Mouse (Mus musculus) neural tube, embryonic 14.5 days (tissue): ENCODE data around the gene Ndufc1. TPM values are rescaled to one million over a fixed set of nuclear protein-coding genes. Genes with fewer than 3 reads are reported as not detected.
"Not testable (repeated sequence)": the region's sequence is repeated elsewhere in the genome, so short reads cannot be mapped to it uniquely, and the experiment has no call there.

Experiments
- ATAC-seq: fragments of 200-750 bp; cut with Nextera tagmentation; 2 replicates; pipeline ENCODE4 v1.8.0; 2017; ENCODE audit warnings: low read depth, mild to moderate bottlenecking, moderate TSS enrichment, moderate library complexity
- H3K27ac ChIP-seq: fragments of 300-500 bp; sonication (generic); 2 replicates; pipeline ENCODE4 v1.5.1; 2014; ENCODE audit warnings: low read depth, mild to moderate bottlenecking, control low read depth, low read length, moderate library complexity, mixed read lengths
- H3K27me3 ChIP-seq: fragments of 300-500 bp; sonication (generic); 2 replicates; pipeline ENCODE4 v1.6.1; 2014; ENCODE audit warnings: low read length; ENCODE audit not compliant: control insufficient read depth, insufficient read depth
- H3K36me3 ChIP-seq: fragments of 300-500 bp; sonication (generic); 2 replicates; pipeline ENCODE4 v1.6.1; 2014; ENCODE audit warnings: low read length, mixed read lengths; ENCODE audit not compliant: control insufficient read depth, insufficient read depth
- H3K4me1 ChIP-seq: fragments of 300-500 bp; sonication (generic); 2 replicates; pipeline ENCODE4 v1.6.1; 2014; ENCODE audit warnings: low read length; ENCODE audit not compliant: control insufficient read depth, insufficient read depth
- H3K4me2 ChIP-seq: fragments of 300-500 bp; sonication (generic); 2 replicates; pipeline ENCODE4 v1.6.1; 2014; ENCODE audit warnings: mild to moderate bottlenecking, low read depth, low read length, control low read depth
- H3K4me3 ChIP-seq: fragments of 300-500 bp; sonication (generic); 2 replicates; pipeline ENCODE4 v1.5.1; 2014; ENCODE audit warnings: low read depth, low read length, control low read depth, mixed read lengths
- H3K9ac ChIP-seq: fragments of 300-500 bp; sonication (generic); replicated peaks from 2 replicates; pipeline ENCODE4 v1.6.1; 2014; ENCODE audit warnings: low read depth, mild to moderate bottlenecking, control low read depth, low read length, mixed read lengths
- H3K9me3 ChIP-seq: fragments of 300-500 bp; sonication (generic); 2 replicates; pipeline ENCODE4 v1.6.1; 2016; ENCODE audit warnings: low read length; ENCODE audit not compliant: control insufficient read depth
- WGBS: fragments of 180-500 bp; shearing (Covaris S2); extraction: QIAGEN DNeasy Blood & Tissue Kit; methylation state at CpG from one replicate; pipeline ENCODE4 v1.1.7; 2014; 5-methylcytosine and 5-hydroxymethylcytosine counted together
- polyA plus RNA-seq: library from polyadenylated mRNA; unstranded; fragments of >200 nt; fragmentation: Nextera tagmentation; extraction: Ambion mirVana; gene quantifications from 2 replicates; pipeline ENCODE4 v1.2.1, GENCODE M21; 2014

The Ndufc1 gene
- polyA plus RNA-seq, 1 experiment from 2014 or later = 840 TPM

GRCm38 (mm10) chr3:51364703-51365516 lies 43.9 kb downstream of the Ndufc1 start:
- Histone ChIP-seq H3K4me2 (peak overlapping the region; percentile 60), H3K36me3 (no peaks in the 10 kb centered on the region), H3K27me3 (no peaks in the 10 kb centered on the region), H3K4me3 (peak overlapping the region; percentile 37), H3K27ac (no peak overlapping the region), H3K9me3 (no peaks in the 10 kb centered on the region), H3K9ac (peak overlapping the region; percentile 35; the same call in 1 of the 2 replicates), H3K4me1 (peaks cover 5% of the 10 kb centered on the region; the same call in 1 of the 2 replicates)
- peak; percentile 92 for ATAC-seq
- WGBS = 7% methylated on average over 31 of the region's 31 CpGs

- no peak for ATAC-seq
- 24% methylated on average over 9 of the region's 9 CpGs for WGBS
- Histone ChIP-seq H3K4me3 (no peak overlapping the region), H3K36me3 (no peaks in the 10 kb centered on the region), H3K4me2 (no peak overlapping the region), H3K27ac (no peak overlapping the region), H3K9me3 (no peaks in the 10 kb centered on the region), H3K27me3 (0 out of 2 replicates have a peak, but pooled peaks cover 2% of the 10 kb centered on the region), H3K4me1 (peaks cover 9% of the 10 kb centered on the region; the same call in 1 of the 2 replicates), H3K9ac (no peak overlapping the region)
These were observed 47.7 kb downstream of the Ndufc1 start for GRCm38 (mm10) chr3:51361066-51361465.

- peak overlapping the region; percentile 53; the same call in 1 of the 2 replicates for H3K4me2 ChIP-seq
- H3K4me1 ChIP-seq = peaks cover 5% of the 10 kb centered on the region; the same call in 1 of the 2 replicates
- no peak overlapping the region; the same call in 1 of the 2 replicates for H3K4me3 ChIP-seq
- 0 out of 2 replicates have a peak, but pooled peaks cover 2% of the 10 kb centered on the region for H3K27me3 ChIP-seq
- no peak for ATAC-seq
- H3K27ac ChIP-seq = no peak overlapping the region
- no peaks in the 10 kb centered on the region for H3K9me3 ChIP-seq
- no peak overlapping the region for H3K9ac ChIP-seq
- H3K36me3 ChIP-seq = no peaks in the 10 kb centered on the region
- 28% methylated on average over 14 of the region's 14 CpGs for WGBS
These were observed 49.1 kb downstream of the Ndufc1 start for GRCm38 (mm10) chr3:51359558-51360307.

GRCm38 (mm10) chr3:51358660-51359557 lies 49.9 kb downstream of the Ndufc1 start:
- Histone ChIP-seq H3K27ac (no peak overlapping the region), H3K9me3 (no peaks in the 10 kb centered on the region), H3K4me3 (peak overlapping the region; percentile 38), H3K4me1 (peaks cover 5% of the 10 kb centered on the region; the same call in 1 of the 2 replicates), H3K36me3 (no peaks in the 10 kb centered on the region), H3K27me3 (0 out of 2 replicates have a peak, but pooled peaks cover 2% of the 10 kb centered on the region), H3K4me2 (peak overlapping the region; percentile 53), H3K9ac (0 out of 2 replicates have a peak overlapping the region, but pooled peaks have one; percentile 25)
- peak; percentile 52 for ATAC-seq
- 1% methylated on average over 50 of the region's 50 CpGs for WGBS

- 0 out of 2 replicates have a peak, but pooled peaks have one; percentile 38 for ATAC-seq
- WGBS = 1% methylated on average over 15 of the region's 15 CpGs
- no peak overlapping the region for H3K27ac ChIP-seq
These were observed 50.6 kb downstream of the Ndufc1 start for GRCm38 (mm10) chr3:51358181-51358580.

GRCm38 (mm10) chr3:51357624-51358023 lies 51.2 kb downstream of the Ndufc1 start:
- H3K9me3 ChIP-seq = no peaks in the 10 kb centered on the region
- H3K27ac ChIP-seq = no peak overlapping the region
- H3K4me3 ChIP-seq = peak overlapping the region; percentile 24; the same call in 1 of the 2 replicates
- ATAC-seq = no peak
- peak overlapping the region; percentile 18; the same call in 1 of the 2 replicates for H3K4me2 ChIP-seq
- no peak overlapping the region for H3K9ac ChIP-seq
- 0 out of 2 replicates have a peak, but pooled peaks cover 2% of the 10 kb centered on the region for H3K27me3 ChIP-seq
- peaks cover 5% of the 10 kb centered on the region; the same call in 1 of the 2 replicates for H3K4me1 ChIP-seq
- 11% methylated on average over 14 of the region's 14 CpGs for WGBS
- H3K36me3 ChIP-seq = no peaks in the 10 kb centered on the region

More at GRCm38 (mm10) chr3:51358181-51358580, 50.6 kb downstream of the Ndufc1 start:
- Histone ChIP-seq H3K9me3 (no peaks in the 10 kb centered on the region), H3K36me3 (no peaks in the 10 kb centered on the region), H3K4me1 (peaks cover 5% of the 10 kb centered on the region; the same call in 1 of the 2 replicates), H3K9ac (no peak overlapping the region), H3K27me3 (0 out of 2 replicates have a peak, but pooled peaks cover 2% of the 10 kb centered on the region), H3K4me2 (peak overlapping the region; percentile 53; the same call in 1 of the 2 replicates), H3K4me3 (peak overlapping the region; percentile 38; the same call in 1 of the 2 replicates)

- H3K9me3 ChIP-seq = no peaks in the 10 kb centered on the region
- no peak overlapping the region for H3K4me3 ChIP-seq
- H3K36me3 ChIP-seq = no peaks in the 10 kb centered on the region
- 0 out of 2 replicates have a peak, but pooled peaks cover 2% of the 10 kb centered on the region for H3K27me3 ChIP-seq
- 56% methylated on average over 5 of the region's 5 CpGs for WGBS
- H3K4me1 ChIP-seq = peaks cover 5% of the 10 kb centered on the region; the same call in 1 of the 2 replicates
- no peak for ATAC-seq
- H3K27ac ChIP-seq = no peak overlapping the region
- no peak overlapping the region for H3K9ac ChIP-seq
- H3K4me2 ChIP-seq = no peak overlapping the region
These were observed 51.7 kb downstream of the Ndufc1 start for GRCm38 (mm10) chr3:51357078-51357477.

GRCm38 (mm10) chr3:51354956-51355355 lies 53.8 kb downstream of the Ndufc1 start:
- H3K36me3 ChIP-seq, H3K4me1 ChIP-seq, H3K27ac ChIP-seq, H3K9me3 ChIP-seq, ATAC-seq, H3K9ac ChIP-seq, H3K4me2 ChIP-seq, H3K27me3 ChIP-seq, H3K4me3 ChIP-seq: not testable (repeated sequence)
- WGBS = 86% methylated on average over 6 of the region's 6 CpGs
